Mouse (Mus musculus): Measurements from ENCODE around the gene Sh3bgrl. TPM values are rescaled to one million over a fixed set of nuclear protein-coding genes. Genes with fewer than 3 reads are reported as not detected.
A peak's percentile ranks its signal among the peaks of the same experiment; 100 is the strongest.
"Not testable (repeated sequence)": the region's sequence is repeated elsewhere in the genome, so short reads cannot be mapped to it uniquely, and the experiment has no call there.

The Sh3bgrl gene
- polyA plus RNA-seq, 1 experiment: 18.5 TPM

DNA sequence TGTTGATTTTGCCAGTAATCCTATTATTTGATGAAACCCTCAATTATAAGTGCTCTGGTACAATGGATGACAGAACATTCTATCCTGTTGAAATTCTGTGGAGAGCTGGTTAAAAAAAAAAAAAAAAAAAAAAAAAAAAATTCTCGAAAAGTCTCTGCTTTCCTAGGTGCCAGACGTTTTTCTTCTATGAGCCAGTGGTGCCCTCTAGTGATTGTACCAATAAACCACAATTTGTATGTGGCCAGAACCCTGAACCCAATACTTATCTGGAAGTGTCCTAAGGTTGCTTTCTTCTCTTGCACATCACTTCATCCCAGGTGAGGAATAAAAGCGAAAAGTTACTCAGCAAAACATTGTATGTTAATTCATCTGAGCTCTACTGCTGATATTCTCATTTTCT, 18.8 kb upstream of the Sh3bgrl start:
- Histone ChIP-seq H3K27me3 (ENCODE audit: control insufficient read depth, insufficient read depth, insufficient read length) (no peaks in the 10 kb centered on the region), H3ac (ENCODE audit: control insufficient read depth, insufficient read length) (no peak overlapping the region), H3K36me3 (ENCODE audit: control insufficient read depth, insufficient read depth) (no peaks in the 10 kb centered on the region), H3K4me3 (no peak overlapping the region), H3K79me2 (ENCODE audit: control insufficient read depth, insufficient read depth) (no peaks in the 10 kb centered on the region), H3K4me2 (ENCODE audit: low read depth) (no peak overlapping the region)
- TF ChIP-seq E2F4 (IDR thresholded peaks at IDR 0.05; ENCODE audit: insufficient read depth): no peak
- TF ChIP-seq REST (IDR thresholded peaks at IDR 0.05; ENCODE audit: insufficient read depth, insufficient read length): no peak
- no peak for TF ChIP-seq MYOD1 (IDR thresholded peaks at IDR 0.05; ENCODE audit: control insufficient read depth in 1 of 3, insufficient read length in 2 of 3, low read depth in 2 of 3)
- TF ChIP-seq POLR2A (IDR thresholded peaks at IDR 0.05; ENCODE audit: insufficient read length, low read depth): no peak
- no peak for TF ChIP-seq SRF (IDR thresholded peaks at IDR 0.05; ENCODE audit: control insufficient read depth, insufficient read length, low read depth)
- TF ChIP-seq POLR2AphosphoS2 (IDR thresholded peaks at IDR 0.05; ENCODE audit: insufficient read length, low read depth): no peak
- no peak for TF ChIP-seq TCF12 (IDR thresholded peaks at IDR 0.05; ENCODE audit: insufficient read depth, poor library complexity, severe bottlenecking)

DNA sequence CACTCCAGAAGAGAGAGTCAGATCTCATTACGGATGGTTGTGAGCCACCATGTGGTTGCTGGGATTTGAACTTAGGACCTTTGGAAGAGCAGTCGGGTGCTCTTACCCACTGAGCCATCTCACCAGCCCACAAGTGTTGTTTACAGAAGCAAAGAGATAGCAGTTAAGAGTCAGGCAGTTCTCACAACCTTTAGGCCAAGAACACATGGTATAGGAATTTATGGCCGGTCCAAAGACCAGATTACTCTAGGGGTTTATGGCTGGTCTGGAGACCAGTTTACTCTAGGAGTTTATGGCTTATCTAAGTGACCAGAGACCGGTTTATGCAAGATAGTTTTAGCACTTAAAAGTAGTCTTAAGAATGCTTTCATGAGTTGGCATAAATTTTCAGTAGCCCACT, 15.8 kb upstream of the Sh3bgrl start:
- H3K4me2 ChIP-seq (ENCODE audit: low read depth): not testable (repeated sequence)

DNA sequence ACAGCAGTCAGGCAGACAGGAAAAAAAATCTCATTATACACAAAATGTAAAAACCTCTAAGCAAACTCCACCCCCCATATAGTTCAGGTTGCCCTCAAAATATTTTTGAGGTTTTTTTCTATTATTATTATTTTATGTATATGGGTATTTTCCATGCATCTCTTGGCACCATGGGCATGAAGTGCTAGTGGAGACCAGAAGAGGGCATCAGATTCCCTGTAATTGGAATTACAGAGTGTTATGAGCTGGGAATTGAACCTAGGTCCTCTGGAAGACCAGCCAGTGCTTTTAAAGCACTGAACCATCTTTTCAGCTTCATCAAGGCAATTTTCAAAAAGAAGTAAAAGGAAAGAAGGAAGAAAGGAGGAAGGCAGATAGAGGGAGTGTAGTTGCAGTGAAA, 8.1 kb upstream of the Sh3bgrl start:
- no peak overlapping the region for H3ac ChIP-seq (ENCODE audit: control insufficient read depth, insufficient read length)
- H3K36me3 ChIP-seq (ENCODE audit: control insufficient read depth, insufficient read depth): no peaks in the 10 kb centered on the region
- H3K4me3 ChIP-seq: no peak overlapping the region
- no peaks in the 10 kb centered on the region for H3K27me3 ChIP-seq (ENCODE audit: control insufficient read depth, insufficient read depth, insufficient read length)
- H3K4me2 ChIP-seq (ENCODE audit: low read depth): no peak overlapping the region
- TF ChIP-seq CEBPB (IDR thresholded peaks at IDR 0.05; ENCODE audit: insufficient read depth, poor library complexity, severe bottlenecking) (no peak), POLR2A (IDR thresholded peaks at IDR 0.05; ENCODE audit: insufficient read length, low read depth) (no peak), TCF3 (IDR thresholded peaks at IDR 0.05; ENCODE audit: insufficient read length, low read depth) (no peak), REST (IDR thresholded peaks at IDR 0.05; ENCODE audit: insufficient read depth, insufficient read length) (no peak), SRF (IDR thresholded peaks at IDR 0.05; ENCODE audit: control insufficient read depth, insufficient read length, low read depth) (no peak), POLR2AphosphoS2 (IDR thresholded peaks at IDR 0.05; ENCODE audit: insufficient read length, low read depth) (no peak), MAX (IDR thresholded peaks at IDR 0.05; ENCODE audit: low read depth) (no peak), MYOG (IDR thresholded peaks at IDR 0.05; ENCODE audit: control insufficient read depth in 1 of 3, insufficient read depth in 1 of 3, insufficient read length in 2 of 3, low read depth in 2 of 3) (no peak), MYOD1 (IDR thresholded peaks at IDR 0.05; ENCODE audit: control insufficient read depth in 1 of 3, insufficient read length in 2 of 3, low read depth in 2 of 3) (no peak), E2F4 (IDR thresholded peaks at IDR 0.05; ENCODE audit: insufficient read depth) (no peak), USF1 (IDR thresholded peaks at IDR 0.05; ENCODE audit: low read depth) (no peak), TCF12 (IDR thresholded peaks at IDR 0.05; ENCODE audit: insufficient read depth, poor library complexity, severe bottlenecking) (no peak)
- no peaks in the 10 kb centered on the region for H3K79me2 ChIP-seq (ENCODE audit: control insufficient read depth, insufficient read depth)

More for the DNA sequence above, 15.8 kb upstream of the Sh3bgrl start:
- not testable (repeated sequence) for H3K4me3 ChIP-seq; H3K36me3 ChIP-seq (ENCODE audit: control insufficient read depth, insufficient read depth); H3K79me2 ChIP-seq (ENCODE audit: control insufficient read depth, insufficient read depth); H3ac ChIP-seq (ENCODE audit: control insufficient read depth, insufficient read length); H3K27me3 ChIP-seq (ENCODE audit: control insufficient read depth, insufficient read depth, insufficient read length)

DNA sequence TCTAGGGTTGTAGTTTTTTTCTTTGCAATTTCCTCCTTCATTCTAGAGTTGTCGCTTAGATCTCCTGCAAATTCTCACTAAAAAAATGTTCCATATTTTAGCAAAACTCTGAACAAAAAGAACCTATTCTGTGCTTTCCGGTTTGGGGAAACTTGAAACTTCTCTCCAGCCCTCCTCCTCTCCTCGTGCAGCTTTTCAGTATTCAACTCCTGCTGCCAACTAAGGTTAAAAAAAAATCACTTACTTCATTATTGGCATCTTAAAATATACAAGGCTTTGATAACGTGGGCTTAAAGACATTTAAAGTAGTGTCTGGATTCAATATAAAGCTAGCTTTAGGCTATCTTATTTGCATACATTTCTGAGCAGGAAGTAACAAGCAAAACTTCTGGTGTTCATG, 365 bp upstream of the Sh3bgrl start:
- no peaks in the 10 kb centered on the region for H3K27me3 ChIP-seq (ENCODE audit: control insufficient read depth, insufficient read depth, insufficient read length)
- TF ChIP-seq MYOG (IDR thresholded peaks at IDR 0.05; ENCODE audit: control insufficient read depth in 1 of 3, insufficient read depth in 1 of 3, insufficient read length in 2 of 3, low read depth in 2 of 3) (no peak), SRF (IDR thresholded peaks at IDR 0.05; ENCODE audit: control insufficient read depth, insufficient read length, low read depth) (no peak), USF1 (IDR thresholded peaks at IDR 0.05; ENCODE audit: low read depth) (no peak), POLR2AphosphoS2 (IDR thresholded peaks at IDR 0.05; ENCODE audit: insufficient read length, low read depth) (no peak), POLR2A (IDR thresholded peaks at IDR 0.05; ENCODE audit: insufficient read length, low read depth) (no peak), REST (IDR thresholded peaks at IDR 0.05; ENCODE audit: insufficient read depth, insufficient read length) (no peak), MAX (IDR thresholded peaks at IDR 0.05; ENCODE audit: low read depth) (no peak)
- H3K36me3 ChIP-seq (ENCODE audit: control insufficient read depth, insufficient read depth): no peaks in the 10 kb centered on the region
- H3K79me2 ChIP-seq (ENCODE audit: control insufficient read depth, insufficient read depth): peaks cover 44% of the 10 kb centered on the region
- H3K4me2 ChIP-seq (ENCODE audit: low read depth): peak overlapping the region; percentile 80
- peak overlapping the region; percentile 52 for H3K4me3 ChIP-seq
- no peak overlapping the region for H3ac ChIP-seq (ENCODE audit: control insufficient read depth, insufficient read length)

DNA sequence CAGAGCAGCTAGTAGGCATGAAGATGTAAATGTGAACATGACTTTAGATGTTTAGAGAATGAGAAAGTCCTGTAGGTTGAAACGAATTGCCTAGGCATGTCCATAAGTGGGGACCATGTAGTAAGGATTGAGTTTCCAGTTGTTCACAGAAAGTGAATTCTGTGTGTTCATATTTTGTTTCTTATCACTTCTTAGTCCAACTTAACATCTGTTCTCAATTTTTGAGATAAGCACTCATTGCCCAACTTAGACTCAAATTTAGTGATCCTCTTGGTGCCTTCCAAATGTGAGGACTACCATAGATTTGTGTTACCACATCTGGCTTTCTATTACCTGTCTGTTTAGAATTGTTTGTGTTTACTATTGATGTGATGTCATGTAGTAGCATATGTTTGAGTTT, 3.3 kb downstream of the Sh3bgrl start:
- TF ChIP-seq MYOD1 (IDR thresholded peaks at IDR 0.05; ENCODE audit: control insufficient read depth in 1 of 3, insufficient read length in 2 of 3, low read depth in 2 of 3) (no peak), TCF3 (IDR thresholded peaks at IDR 0.05; ENCODE audit: insufficient read length, low read depth) (no peak), REST (IDR thresholded peaks at IDR 0.05; ENCODE audit: insufficient read depth, insufficient read length) (no peak), USF1 (IDR thresholded peaks at IDR 0.05; ENCODE audit: low read depth) (no peak), POLR2AphosphoS2 (IDR thresholded peaks at IDR 0.05; ENCODE audit: insufficient read length, low read depth) (no peak), CEBPB (IDR thresholded peaks at IDR 0.05; ENCODE audit: insufficient read depth, poor library complexity, severe bottlenecking) (no peak), MAX (IDR thresholded peaks at IDR 0.05; ENCODE audit: low read depth) (no peak), E2F4 (IDR thresholded peaks at IDR 0.05; ENCODE audit: insufficient read depth) (no peak), SRF (IDR thresholded peaks at IDR 0.05; ENCODE audit: control insufficient read depth, insufficient read length, low read depth) (no peak), MYOG (IDR thresholded peaks at IDR 0.05; ENCODE audit: control insufficient read depth in 1 of 3, insufficient read depth in 1 of 3, insufficient read length in 2 of 3, low read depth in 2 of 3) (no peak), TCF12 (IDR thresholded peaks at IDR 0.05; ENCODE audit: insufficient read depth, poor library complexity, severe bottlenecking) (no peak), POLR2A (IDR thresholded peaks at IDR 0.05; ENCODE audit: insufficient read length, low read depth) (no peak)
- Histone ChIP-seq H3K4me2 (ENCODE audit: low read depth) (peak overlapping the region; percentile 65), H3ac (ENCODE audit: control insufficient read depth, insufficient read length) (no peak overlapping the region), H3K27me3 (ENCODE audit: control insufficient read depth, insufficient read depth, insufficient read length) (no peaks in the 10 kb centered on the region), H3K36me3 (ENCODE audit: control insufficient read depth, insufficient read depth) (no peaks in the 10 kb centered on the region), H3K4me3 (no peak overlapping the region), H3K79me2 (ENCODE audit: control insufficient read depth, insufficient read depth) (peaks cover 78% of the 10 kb centered on the region)

All from myocyte (in vitro differentiated cells).